Mouse (Mus musculus) layer of hippocampus, adult 9-10 months (tissue): ENCODE measurements around the gene Thumpd3.

Experiments
- DNase-seq: peaks from one replicate; pipeline ENCODE4 v3.0.0; 2022; ENCODE audit warnings: low spot score

The Thumpd3 gene

GRCm38 (mm10) chr6:113037946-113038734 lies 7.9 kb upstream of the Thumpd3 start:
- peak; percentile 57 for DNase-seq

- no peak for DNase-seq
Measured at GRCm38 (mm10) chr6:113038735-113039058, 7.3 kb upstream of the Thumpd3 start.

- no peak for DNase-seq
Measured at GRCm38 (mm10) chr6:113040319-113040718, 5.7 kb upstream of the Thumpd3 start.

GRCm38 (mm10) chr6:113041215-113041990 lies 4.6 kb upstream of the Thumpd3 start:
- DNase-seq: no peak

- no peak for DNase-seq
Measured at GRCm38 (mm10) chr6:113045575-113045974, 450 bp upstream of the Thumpd3 start.

- no peak for DNase-seq
Measured at GRCm38 (mm10) chr6:113047016-113047746, 1.2 kb downstream of the Thumpd3 start.

GRCm38 (mm10) chr6:113048371-113048770 lies 2.3 kb downstream of the Thumpd3 start:
- DNase-seq: no peak

- DNase-seq: no peak
Measured at GRCm38 (mm10) chr6:113049159-113049558, 3.1 kb downstream of the Thumpd3 start.

- DNase-seq: no peak
Measured at GRCm38 (mm10) chr6:113052972-113053371, 6.9 kb downstream of the Thumpd3 start.

- DNase-seq: no peak
Measured at GRCm38 (mm10) chr6:113054552-113055107, 8.6 kb downstream of the Thumpd3 start.

- DNase-seq: no peak
Measured at GRCm38 (mm10) chr6:113060892-113061563, 15.0 kb downstream of the Thumpd3 start.

- DNase-seq: no peak
Measured at GRCm38 (mm10) chr6:113062253-113062652, 16.2 kb downstream of the Thumpd3 start.

- no peak for DNase-seq
Measured at GRCm38 (mm10) chr6:113063363-113063762, 17.3 kb downstream of the Thumpd3 start.

GRCm38 (mm10) chr6:113065186-113065585 lies 19.2 kb downstream of the Thumpd3 start:
- no peak for DNase-seq

GRCm38 (mm10) chr6:113069154-113069553 lies 23.1 kb downstream of the Thumpd3 start:
- no peak for DNase-seq

GRCm38 (mm10) chr6:113075261-113075660 lies 29.2 kb downstream of the Thumpd3 start:
- no peak for DNase-seq

GRCm38 (mm10) chr6:113076012-113076685 lies 30.1 kb downstream of the Thumpd3 start:
- peak; percentile 67 for DNase-seq

- peak; percentile 90 for DNase-seq
Measured at GRCm38 (mm10) chr6:113076686-113077516, 30.9 kb downstream of the Thumpd3 start, which contains the start of gene Setd5. Gene Setd5, plus strand, starts transcription at chr6:113077365.

- DNase-seq: no peak
Measured at GRCm38 (mm10) chr6:113077569-113078030, 31.6 kb downstream of the Thumpd3 start.
